Mouse (Mus musculus): ENCODE data around the gene Gm29666. TPM values are rescaled to one million over a fixed set of nuclear protein-coding genes. Genes with fewer than 3 reads are reported as not detected.

The Gm29666 gene
- polyA plus RNA-seq, 1 experiment from 2014 or later, result 0.58 TPM

- no peak overlapping the region for H3K4me2 ChIP-seq (replicated peaks)
- ATAC-seq, result no peak
- WGBS, result 78% methylated on average over 5 of the region's 5 CpGs
- H3K4me3 ChIP-seq (replicated peaks), result no peak overlapping the region
- H3K9me3 ChIP-seq, result no peaks in the 10 kb centered on the region
- no peak overlapping the region for H3K9ac ChIP-seq
- H3K36me3 ChIP-seq, result peaks cover 21% of the 10 kb centered on the region
- H3K4me1 ChIP-seq (replicated peaks), result no peaks in the 10 kb centered on the region
- H3K27me3 ChIP-seq (replicated peaks), result no peaks in the 10 kb centered on the region
- no peak overlapping the region for H3K27ac ChIP-seq
Measured at GRCm38 (mm10) chr15:84944319-84944718, 24.5 kb upstream of the Gm29666 start.

GRCm38 (mm10) chr15:84942647-84943285 lies 22.9 kb upstream of the Gm29666 start:
- Histone ChIP-seq H3K4me3 (replicated peaks) (no peak overlapping the region), H3K27ac (no peak overlapping the region), H3K27me3 (replicated peaks) (no peaks in the 10 kb centered on the region), H3K9me3 (no peaks in the 10 kb centered on the region), H3K4me2 (replicated peaks) (no peak overlapping the region), H3K36me3 (peaks cover 36% of the 10 kb centered on the region), H3K9ac (no peak overlapping the region), H3K4me1 (replicated peaks) (no peaks in the 10 kb centered on the region)
- no peak for ATAC-seq
- 76% methylated on average over 11 of the region's 11 CpGs for WGBS

GRCm38 (mm10) chr15:84940102-84940501 lies 20.3 kb upstream of the Gm29666 start:
- H3K4me2 ChIP-seq (replicated peaks), result no peak overlapping the region
- 72% methylated on average over 12 of the region's 12 CpGs for WGBS
- H3K4me1 ChIP-seq (replicated peaks), result no peaks in the 10 kb centered on the region
- no peak overlapping the region for H3K4me3 ChIP-seq (replicated peaks)
- peaks cover 59% of the 10 kb centered on the region for H3K36me3 ChIP-seq
- H3K9me3 ChIP-seq, result no peaks in the 10 kb centered on the region
- H3K27ac ChIP-seq, result no peak overlapping the region
- H3K27me3 ChIP-seq (replicated peaks), result no peaks in the 10 kb centered on the region
- ATAC-seq, result no peak
- no peak overlapping the region for H3K9ac ChIP-seq

- H3K9me3 ChIP-seq, result no peaks in the 10 kb centered on the region
- ATAC-seq, result no peak
- no peaks in the 10 kb centered on the region for H3K27me3 ChIP-seq (replicated peaks)
- H3K4me3 ChIP-seq (replicated peaks), result no peak overlapping the region
- WGBS, result 87% methylated on average over 16 of the region's 16 CpGs
- no peak overlapping the region for H3K27ac ChIP-seq
- no peak overlapping the region for H3K9ac ChIP-seq
- no peaks in the 10 kb centered on the region for H3K4me1 ChIP-seq (replicated peaks)
- peaks cover 71% of the 10 kb centered on the region for H3K36me3 ChIP-seq
- no peak overlapping the region for H3K4me2 ChIP-seq (replicated peaks)
Measured at GRCm38 (mm10) chr15:84934901-84935300, 15.1 kb upstream of the Gm29666 start.

- H3K27me3 ChIP-seq (replicated peaks), result no peaks in the 10 kb centered on the region
- peaks cover 60% of the 10 kb centered on the region for H3K36me3 ChIP-seq
- no peak overlapping the region for H3K4me2 ChIP-seq (replicated peaks)
- no peak overlapping the region for H3K9ac ChIP-seq
- ATAC-seq, result no peak
- 53% methylated on average over 5 of the region's 5 CpGs for WGBS
- H3K4me3 ChIP-seq (replicated peaks), result no peak overlapping the region
- H3K27ac ChIP-seq, result no peak overlapping the region
- no peaks in the 10 kb centered on the region for H3K9me3 ChIP-seq
- H3K4me1 ChIP-seq (replicated peaks), result no peaks in the 10 kb centered on the region
Measured at GRCm38 (mm10) chr15:84932351-84932750, 12.5 kb upstream of the Gm29666 start.

- Histone ChIP-seq H3K9ac (no peak overlapping the region), H3K4me1 (replicated peaks) (peaks cover 10% of the 10 kb centered on the region), H3K9me3 (no peaks in the 10 kb centered on the region), H3K27me3 (replicated peaks) (no peaks in the 10 kb centered on the region), H3K27ac (no peak overlapping the region), H3K36me3 (peaks cover 19% of the 10 kb centered on the region), H3K4me3 (replicated peaks) (no peak overlapping the region), H3K4me2 (replicated peaks) (peak overlapping the region; percentile 17; the same call in 1 of the 2 replicates)
- no peak for ATAC-seq
- 70% methylated on average over 1 of the region's 1 CpGs for WGBS
Measured at GRCm38 (mm10) chr15:84925495-84926018, 5.7 kb upstream of the Gm29666 start.

GRCm38 (mm10) chr15:84924781-84925315 lies 5.0 kb upstream of the Gm29666 start:
- Histone ChIP-seq H3K36me3 (peaks cover 16% of the 10 kb centered on the region), H3K4me3 (replicated peaks) (peak overlapping the region; percentile 100), H3K4me1 (replicated peaks) (peaks cover 10% of the 10 kb centered on the region), H3K4me2 (replicated peaks) (peak overlapping the region; percentile 68), H3K9me3 (no peaks in the 10 kb centered on the region), H3K27ac (no peak overlapping the region), H3K27me3 (replicated peaks) (no peaks in the 10 kb centered on the region), H3K9ac (no peak overlapping the region)
- no peak for ATAC-seq
- 11% methylated on average over 9 of the region's 9 CpGs for WGBS

- Histone ChIP-seq H3K4me2 (replicated peaks) (peak overlapping the region; percentile 68), H3K9ac (peak overlapping the region; percentile 99), H3K27me3 (replicated peaks) (no peaks in the 10 kb centered on the region), H3K27ac (peak overlapping the region; percentile 97), H3K9me3 (no peaks in the 10 kb centered on the region), H3K4me3 (replicated peaks) (peak overlapping the region; percentile 100), H3K36me3 (peaks cover 8% of the 10 kb centered on the region), H3K4me1 (replicated peaks) (peaks cover 10% of the 10 kb centered on the region)
- ATAC-seq, result peak; percentile 83
- WGBS, result under 1% methylated on average over 62 of the region's 68 CpGs
Measured at GRCm38 (mm10) chr15:84923508-84924181, 3.8 kb upstream of the Gm29666 start.

GRCm38 (mm10) chr15:84922884-84923507 lies 3.2 kb upstream of the Gm29666 start, which contains the start of gene Nup50:
TSS of gene Nup50 (plus strand) at chr15:84923411.
- H3K36me3 ChIP-seq, result peaks cover 8% of the 10 kb centered on the region
- H3K27me3 ChIP-seq (replicated peaks), result no peaks in the 10 kb centered on the region
- peak; percentile 96 for ATAC-seq
- H3K9ac ChIP-seq, result peak within 1 kb of the TSS; percentile 99
- under 1% methylated on average over 60 of the region's 60 CpGs for WGBS
- peak within 1 kb of the TSS; percentile 100 for H3K4me3 ChIP-seq (replicated peaks)
- H3K9me3 ChIP-seq, result no peaks in the 10 kb centered on the region
- peaks cover 10% of the 10 kb centered on the region for H3K4me1 ChIP-seq (replicated peaks)
- peak within 1 kb of the TSS; percentile 97 for H3K27ac ChIP-seq
- H3K4me2 ChIP-seq (replicated peaks), result peak within 1 kb of the TSS; percentile 76

- no peak for ATAC-seq
- H3K4me2 ChIP-seq (replicated peaks), result no peak overlapping the region
- WGBS, result 88% methylated on average over 3 of the region's 3 CpGs
- H3K9ac ChIP-seq, result no peak overlapping the region
- H3K36me3 ChIP-seq, result no peaks in the 10 kb centered on the region
- H3K9me3 ChIP-seq, result no peaks in the 10 kb centered on the region
- no peaks in the 10 kb centered on the region for H3K27me3 ChIP-seq (replicated peaks)
- H3K4me3 ChIP-seq (replicated peaks), result no peak overlapping the region
- H3K4me1 ChIP-seq (replicated peaks), result no peaks in the 10 kb centered on the region
- H3K27ac ChIP-seq, result no peak overlapping the region
Measured at GRCm38 (mm10) chr15:84913201-84913600, 6.6 kb downstream of the Gm29666 start.

GRCm38 (mm10) chr15:84903843-84904385 lies 15.9 kb downstream of the Gm29666 start:
- H3K9me3 ChIP-seq, result no peaks in the 10 kb centered on the region
- no peak overlapping the region for H3K4me3 ChIP-seq (replicated peaks)
- no peak overlapping the region for H3K9ac ChIP-seq
- no peak overlapping the region for H3K4me2 ChIP-seq (replicated peaks)
- H3K4me1 ChIP-seq (replicated peaks), result no peaks in the 10 kb centered on the region
- H3K36me3 ChIP-seq, result no peaks in the 10 kb centered on the region
- 0 out of 2 replicates have a peak, but pooled peaks cover 3% of the 10 kb centered on the region for H3K27me3 ChIP-seq (replicated peaks)
- 85% methylated on average over 7 of the region's 7 CpGs for WGBS
- no peak for ATAC-seq
- no peak overlapping the region for H3K27ac ChIP-seq

GRCm38 (mm10) chr15:84898077-84898476 lies 21.8 kb downstream of the Gm29666 start:
- Histone ChIP-seq H3K27me3 (replicated peaks) (0 out of 2 replicates have a peak, but pooled peaks cover 3% of the 10 kb centered on the region), H3K4me2 (replicated peaks) (no peak overlapping the region), H3K27ac (no peak overlapping the region), H3K4me1 (replicated peaks) (no peaks in the 10 kb centered on the region), H3K9ac (no peak overlapping the region), H3K4me3 (replicated peaks) (no peak overlapping the region), H3K9me3 (no peaks in the 10 kb centered on the region), H3K36me3 (no peaks in the 10 kb centered on the region)
- 25% methylated on average over 7 of the region's 7 CpGs for WGBS
- ATAC-seq, result no peak

All from intestine, embryonic 15.5 days (tissue).